Mouse (Mus musculus): Measurements from ENCODE around the gene Mau2. TPM values are rescaled to one million over a fixed set of nuclear protein-coding genes. Genes with fewer than 3 reads are reported as not detected.
A peak's percentile ranks its signal among the peaks of the same experiment; 100 is the strongest.
"Not testable (repeated sequence)": the region's sequence is repeated elsewhere in the genome, so short reads cannot be mapped to it uniquely, and the experiment has no call there.

The Mau2 gene
- polyA plus RNA-seq, 1 experiment, result 12.3 TPM

- not testable (repeated sequence) for H3K4me1 ChIP-seq (ENCODE audit: control insufficient read depth, insufficient read depth, insufficient read length, low read length); H3K27ac ChIP-seq (replicated peaks; ENCODE audit: low read depth, low read length); H3K4me3 ChIP-seq (ENCODE audit: insufficient read depth, low read depth, low read length)
Measured at GRCm38 (mm10) chr8:70050434-70050833, 7.9 kb upstream of the Mau2 start.

GRCm38 (mm10) chr8:70049662-70050061 lies 7.1 kb upstream of the Mau2 start:
- no peaks in the 10 kb centered on the region for H3K4me1 ChIP-seq (ENCODE audit: control insufficient read depth, insufficient read depth, insufficient read length, low read length)
- H3K4me3 ChIP-seq (ENCODE audit: insufficient read depth, low read depth, low read length), result no peak overlapping the region

GRCm38 (mm10) chr8:70043996-70044395 lies 1.5 kb upstream of the Mau2 start:
- H3K4me1 ChIP-seq (ENCODE audit: control insufficient read depth, insufficient read depth, insufficient read length, low read length), result peaks cover 15% of the 10 kb centered on the region
- no peak overlapping the region for H3K27ac ChIP-seq (replicated peaks; ENCODE audit: low read depth, low read length)
- no peak overlapping the region for H3K4me3 ChIP-seq (ENCODE audit: insufficient read depth, low read depth, low read length)

More at GRCm38 (mm10) chr8:70049662-70050061, 7.1 kb upstream of the Mau2 start:
- H3K27ac ChIP-seq (replicated peaks; ENCODE audit: low read depth, low read length), result no peak overlapping the region

GRCm38 (mm10) chr8:70041885-70042546 lies 518 bp downstream of the Mau2 start:
- H3K4me1 ChIP-seq (ENCODE audit: control insufficient read depth, insufficient read depth, insufficient read length, low read length), result peaks cover 15% of the 10 kb centered on the region
- H3K27ac ChIP-seq (replicated peaks; ENCODE audit: low read depth, low read length), result peak overlapping the region; percentile 56; the same call in 1 of the 2 replicates
- H3K4me3 ChIP-seq (ENCODE audit: insufficient read depth, low read depth, low read length), result peak overlapping the region; percentile 93

- Histone ChIP-seq H3K4me3 (ENCODE audit: insufficient read depth, low read depth, low read length) (no peak overlapping the region), H3K4me1 (ENCODE audit: control insufficient read depth, insufficient read depth, insufficient read length, low read length) (peaks cover 11% of the 10 kb centered on the region), H3K27ac (replicated peaks; ENCODE audit: low read depth, low read length) (no peak overlapping the region)
Measured at GRCm38 (mm10) chr8:70037994-70038393, 4.5 kb downstream of the Mau2 start.

GRCm38 (mm10) chr8:70030255-70030654 lies 12.3 kb downstream of the Mau2 start:
- Histone ChIP-seq H3K27ac (replicated peaks; ENCODE audit: low read depth, low read length) (no peak overlapping the region), H3K4me1 (ENCODE audit: control insufficient read depth, insufficient read depth, insufficient read length, low read length) (no peaks in the 10 kb centered on the region), H3K4me3 (ENCODE audit: insufficient read depth, low read depth, low read length) (no peak overlapping the region)

- Histone ChIP-seq H3K4me3 (ENCODE audit: insufficient read depth, low read depth, low read length) (no peak overlapping the region), H3K27ac (replicated peaks; ENCODE audit: low read depth, low read length) (no peak overlapping the region), H3K4me1 (ENCODE audit: control insufficient read depth, insufficient read depth, insufficient read length, low read length) (no peaks in the 10 kb centered on the region)
Measured at GRCm38 (mm10) chr8:70026151-70026550, 16.4 kb downstream of the Mau2 start.

- H3K4me1 ChIP-seq (ENCODE audit: control insufficient read depth, insufficient read depth, insufficient read length, low read length), result no peaks in the 10 kb centered on the region
- no peak overlapping the region for H3K27ac ChIP-seq (replicated peaks; ENCODE audit: low read depth, low read length)
Measured at GRCm38 (mm10) chr8:70023596-70023995, 18.9 kb downstream of the Mau2 start.

GRCm38 (mm10) chr8:70015017-70015416 lies 27.5 kb downstream of the Mau2 start:
- Histone ChIP-seq H3K27ac (replicated peaks; ENCODE audit: low read depth, low read length) (no peak overlapping the region), H3K4me3 (ENCODE audit: insufficient read depth, low read depth, low read length) (no peak overlapping the region), H3K4me1 (ENCODE audit: control insufficient read depth, insufficient read depth, insufficient read length, low read length) (no peaks in the 10 kb centered on the region)

More at GRCm38 (mm10) chr8:70023596-70023995, 18.9 kb downstream of the Mau2 start:
- H3K4me3 ChIP-seq (ENCODE audit: insufficient read depth, low read depth, low read length), result no peak overlapping the region

- no peak overlapping the region for H3K4me3 ChIP-seq (ENCODE audit: insufficient read depth, low read depth, low read length)
- no peak overlapping the region for H3K27ac ChIP-seq (replicated peaks; ENCODE audit: low read depth, low read length)
- no peaks in the 10 kb centered on the region for H3K4me1 ChIP-seq (ENCODE audit: control insufficient read depth, insufficient read depth, insufficient read length, low read length)
Measured at GRCm38 (mm10) chr8:70012763-70013162, 29.8 kb downstream of the Mau2 start.

- Histone ChIP-seq H3K4me3 (ENCODE audit: insufficient read depth, low read depth, low read length) (no peak overlapping the region), H3K4me1 (ENCODE audit: control insufficient read depth, insufficient read depth, insufficient read length, low read length) (no peaks in the 10 kb centered on the region), H3K27ac (replicated peaks; ENCODE audit: low read depth, low read length) (no peak overlapping the region)
Measured at GRCm38 (mm10) chr8:70012350-70012749, 30.2 kb downstream of the Mau2 start.

GRCm38 (mm10) chr8:70010796-70011195 lies 31.7 kb downstream of the Mau2 start:
- not testable (repeated sequence) for H3K4me1 ChIP-seq (ENCODE audit: control insufficient read depth, insufficient read depth, insufficient read length, low read length); H3K4me3 ChIP-seq (ENCODE audit: insufficient read depth, low read depth, low read length); H3K27ac ChIP-seq (replicated peaks; ENCODE audit: low read depth, low read length)

GRCm38 (mm10) chr8:70005178-70005577 lies 37.4 kb downstream of the Mau2 start:
- peak overlapping the region; percentile 32 for H3K27ac ChIP-seq (replicated peaks; ENCODE audit: low read depth, low read length)
- no peak overlapping the region for H3K4me3 ChIP-seq (ENCODE audit: insufficient read depth, low read depth, low read length)
- H3K4me1 ChIP-seq (ENCODE audit: control insufficient read depth, insufficient read depth, insufficient read length, low read length), result peaks cover 4% of the 10 kb centered on the region

- no peak overlapping the region for H3K4me3 ChIP-seq (ENCODE audit: insufficient read depth, low read depth, low read length)
- H3K27ac ChIP-seq (replicated peaks; ENCODE audit: low read depth, low read length), result peak overlapping the region; percentile 62
- H3K4me1 ChIP-seq (ENCODE audit: control insufficient read depth, insufficient read depth, insufficient read length, low read length), result peaks cover 4% of the 10 kb centered on the region
Measured at GRCm38 (mm10) chr8:70004345-70004744, 38.2 kb downstream of the Mau2 start.

- no peak overlapping the region for H3K4me3 ChIP-seq (ENCODE audit: insufficient read depth, low read depth, low read length)
- peak overlapping the region; percentile 67 for H3K27ac ChIP-seq (replicated peaks; ENCODE audit: low read depth, low read length)
- H3K4me1 ChIP-seq (ENCODE audit: control insufficient read depth, insufficient read depth, insufficient read length, low read length), result peaks cover 4% of the 10 kb centered on the region
Measured at GRCm38 (mm10) chr8:70003204-70003657, 39.3 kb downstream of the Mau2 start.

- not testable (repeated sequence) for H3K4me3 ChIP-seq (ENCODE audit: insufficient read depth, low read depth, low read length); H3K4me1 ChIP-seq (ENCODE audit: control insufficient read depth, insufficient read depth, insufficient read length, low read length)
- H3K27ac ChIP-seq (replicated peaks; ENCODE audit: low read depth, low read length), result 0 out of 2 replicates have a peak overlapping the region, but pooled peaks have one; percentile 16
Measured at GRCm38 (mm10) chr8:70001892-70002191, 40.7 kb downstream of the Mau2 start.
